8 mouse cellular contexts compared by ENCODE assay signal in the genomic region with DNA sequence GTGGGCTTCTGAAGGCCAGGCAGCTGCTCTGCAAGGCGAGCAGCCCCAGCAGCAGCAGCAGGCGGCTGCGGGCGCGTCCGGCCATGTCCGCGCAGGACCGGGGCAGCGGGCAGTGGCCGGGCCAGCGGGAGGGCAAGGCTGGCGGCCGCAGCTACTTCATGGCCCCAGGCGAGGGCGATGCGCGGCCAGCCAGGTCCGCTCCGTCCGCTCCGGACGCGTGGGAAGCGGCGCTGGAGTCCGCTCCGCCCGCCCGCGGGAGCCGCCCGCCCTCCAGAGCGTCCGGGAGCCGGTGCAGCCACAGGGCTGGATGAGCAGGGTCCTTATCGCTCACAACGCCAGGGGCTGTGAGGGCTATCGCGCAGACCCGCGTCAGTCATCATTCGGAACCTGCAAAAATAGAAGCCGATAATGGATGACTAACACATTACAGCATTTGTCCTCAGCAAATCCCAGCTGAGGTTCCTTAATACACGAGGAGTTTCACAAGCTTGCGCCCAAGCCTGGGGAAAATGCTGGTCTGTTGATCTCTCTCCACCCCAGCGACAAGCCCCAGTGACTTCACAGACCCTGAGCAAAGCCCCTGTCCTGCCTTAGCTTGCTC.
DNase-seq lines count a peak whose midpoint lies in the region; ATAC-seq and TF ChIP-seq lines count a peak whose summit lies in the region.

No protein-coding gene starts in this region.

- no peak; the same call in 1 of the 2 replicates for TF ChIP-seq CTCF in forebrain, postnatal 0 days (IDR thresholded peaks at IDR 0.05; ENCODE audit: low read depth)
- peak; percentile 62 for TF ChIP-seq CTCF in lung, postnatal 0 days (IDR thresholded peaks at IDR 0.05)

- H3K4me3 ChIP-seq in forebrain, postnatal 0 days (ENCODE audit: low read depth, low read length), result peak overlapping the region; percentile 72
- peak overlapping the region; percentile 54 for H3K4me3 ChIP-seq in lung, postnatal 0 days (ENCODE audit: low read depth, low read length)

- WGBS in forebrain, postnatal 0 days, result 1% methylated on average over 47 of the region's 47 CpGs
- 4% methylated on average over 38 of the region's 47 CpGs for WGBS in lung, postnatal 0 days

- peak overlapping the region; percentile 82 for H3K9ac ChIP-seq in forebrain, postnatal 0 days
- H3K9ac ChIP-seq in lung, postnatal 0 days (replicated peaks; ENCODE audit: low read depth), result peak overlapping the region; percentile 24

- 0 out of 2 replicates have a peak, but pooled peaks cover 11% of the 10 kb centered on the region for H3K4me1 ChIP-seq in forebrain, postnatal 0 days (ENCODE audit: insufficient read depth)
- H3K4me1 ChIP-seq in lung, postnatal 0 days (ENCODE audit: insufficient read depth, low read depth, low read length), result no peaks in the 10 kb centered on the region

- H3K4me2 ChIP-seq in forebrain, postnatal 0 days (ENCODE audit: low read depth), result peak overlapping the region; percentile 94
- H3K4me2 ChIP-seq in lung, postnatal 0 days (replicated peaks; ENCODE audit: low read depth, low read length), result peak overlapping the region; percentile 64

- no peaks in the 10 kb centered on the region for H3K9me3 ChIP-seq in forebrain, postnatal 0 days (ENCODE audit: low read length)
- no peaks in the 10 kb centered on the region for H3K9me3 ChIP-seq in lung, postnatal 0 days (ENCODE audit: low read length)

- no peaks in the 10 kb centered on the region for H3K36me3 ChIP-seq in forebrain, postnatal 0 days (ENCODE audit: insufficient read depth)
- no peaks in the 10 kb centered on the region for H3K36me3 ChIP-seq in lung, postnatal 0 days (ENCODE audit: insufficient read depth, low read length)

- no peak for TF ChIP-seq EP300 in lung, postnatal 0 days (IDR thresholded peaks at IDR 0.05)

- peak overlapping the region; percentile 91 for H3K27ac ChIP-seq in forebrain, postnatal 0 days (ENCODE audit: low read depth, low read length)
- peak overlapping the region; percentile 64 for H3K27ac ChIP-seq in lung, postnatal 0 days (ENCODE audit: low read length)

- intact Hi-C loops in heart, postnatal 25 days (cut with DNase I), result loop anchor here (5.0 to 10.0 kb wide), 4 partner anchors 120 to 375 kb away; partner anchors contain the start of gene Pam

- peak; percentile 88 for ATAC-seq in forebrain, postnatal 0 days
- ATAC-seq in lung, postnatal 0 days, result peak; percentile 97

- DNase-seq in R1 (ENCODE audit: low read depth, low spot score), result peak; percentile 38
- peak; percentile 39 to 69 for DNase-seq in cerebellum, adult 18-20 months
- peak; percentile 70 for DNase-seq in forebrain, postnatal 0 days
- peak; percentile 77 for DNase-seq in heart, postnatal 25 days (ENCODE audit: low spot score)
- peak; percentile 33 for DNase-seq in layer of hippocampus, adult 9-11 months
- DNase-seq in lung, postnatal 0 days (ENCODE audit: low spot score), result peak; percentile 86
- peak; percentile 29 for DNase-seq in retina, adult 2 months (ENCODE audit: low read depth, low spot score)
- no peak for DNase-seq in B cell, adult 2 months

- H3K27me3 ChIP-seq in forebrain, postnatal 0 days (ENCODE audit: insufficient read depth, low read length), result no peaks in the 10 kb centered on the region
- no peaks in the 10 kb centered on the region for H3K27me3 ChIP-seq in lung, postnatal 0 days (replicated peaks; ENCODE audit: insufficient read depth, low read length)

Comparison
In these comparisons a context has a peak if more than half of its experiments do, and no peak if none do; other contexts are left out.
1. DNase-seq: peak in R1 (single experiment), cerebellum, adult 18-20 months (2 of 2), forebrain, postnatal 0 days (single experiment), heart, postnatal 25 days (single experiment), layer of hippocampus, adult 9-11 months (single experiment), lung, postnatal 0 days (single experiment) and retina, adult 2 months (single experiment); none in B cell, adult 2 months (0 of 2).